Mouse (Mus musculus) hematopoietic stem cell, adult 5-6 weeks (primary cell): ENCODE data around the gene C1qtnf12. TPM values are rescaled to one million over a fixed set of nuclear protein-coding genes. Genes with fewer than 3 reads are reported as not detected.

Source experiments
- ATAC-seq, 2 experiments: fragments of 125-278 bp in 1 of 2; replicated peaks in 1 of 2; 2 replicates each; pipeline ENCODE4 v1.8.0; 2016 to 2017; ENCODE audit warnings: inconsistent platforms in 2 of 2, mild to moderate bottlenecking in 2 of 2, moderate number of reproducible peaks in 2 of 2, low read depth in 1 of 2, moderate TSS enrichment in 1 of 2; ENCODE audit not compliant: low FRiP score in 2 of 2, poor library complexity in 2 of 2, severe bottlenecking in 2 of 2, insufficient read depth in 1 of 2, low TSS enrichment in 1 of 2
- total RNA-seq: library from RNA; stranded (forward); fragments of 172-1452, 232-1000 nt; gene quantifications from 2 replicates; pipeline ENCODE4 v1.2.3, GENCODE M21; 2017

C1qtnf12 gene
- total RNA-seq, 1 experiment from 2014 or later = 36.7 TPM

GRCm38 (mm10) chr4:155991908-155992230, 29.8 kb downstream of the C1qtnf12 start:
- ATAC-seq = no peak

DNA sequence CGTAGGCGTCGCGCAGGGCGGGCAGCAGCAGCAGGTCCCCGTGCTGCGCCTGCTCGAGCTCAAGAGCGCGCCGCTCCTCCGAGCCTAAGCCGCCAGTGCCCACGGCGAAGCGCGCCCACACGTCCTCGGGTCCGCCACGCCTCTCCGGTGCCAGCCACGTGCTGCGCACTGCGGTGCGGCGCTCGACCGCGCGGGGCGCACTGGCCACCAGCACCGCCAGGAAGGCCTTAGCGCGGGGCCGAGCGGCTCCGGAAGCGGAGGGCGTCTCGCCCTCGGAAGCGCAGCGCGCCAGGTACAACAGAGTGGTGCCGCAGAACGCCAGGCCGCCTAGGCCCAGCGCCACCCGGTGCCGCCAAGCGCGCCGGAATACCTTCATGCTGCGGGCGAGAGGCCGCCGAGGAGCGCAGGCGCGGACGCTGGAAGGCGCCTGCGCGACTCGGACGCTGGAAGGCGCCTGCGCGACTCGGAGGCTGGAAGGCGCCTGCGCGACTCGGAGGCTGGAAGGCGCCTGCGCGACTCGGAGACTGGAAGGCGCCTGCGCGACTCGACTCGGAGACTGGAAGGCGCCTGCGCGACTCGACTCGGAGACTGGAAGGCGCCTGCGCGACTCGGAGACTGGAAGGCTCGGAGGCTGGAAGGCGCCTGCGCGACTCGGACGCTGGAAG, 30.3 kb downstream of the C1qtnf12 start, which contains the start of the genes B3galt6 and Sdf4:
TSS of gene B3galt6 (minus strand) at position 409 of the 665 bp plus-strand sequence.
TSS of gene Sdf4 (plus strand) at position 632 of the 665 bp plus-strand sequence.
- ATAC-seq = peak; percentile 77 to 78

DNA sequence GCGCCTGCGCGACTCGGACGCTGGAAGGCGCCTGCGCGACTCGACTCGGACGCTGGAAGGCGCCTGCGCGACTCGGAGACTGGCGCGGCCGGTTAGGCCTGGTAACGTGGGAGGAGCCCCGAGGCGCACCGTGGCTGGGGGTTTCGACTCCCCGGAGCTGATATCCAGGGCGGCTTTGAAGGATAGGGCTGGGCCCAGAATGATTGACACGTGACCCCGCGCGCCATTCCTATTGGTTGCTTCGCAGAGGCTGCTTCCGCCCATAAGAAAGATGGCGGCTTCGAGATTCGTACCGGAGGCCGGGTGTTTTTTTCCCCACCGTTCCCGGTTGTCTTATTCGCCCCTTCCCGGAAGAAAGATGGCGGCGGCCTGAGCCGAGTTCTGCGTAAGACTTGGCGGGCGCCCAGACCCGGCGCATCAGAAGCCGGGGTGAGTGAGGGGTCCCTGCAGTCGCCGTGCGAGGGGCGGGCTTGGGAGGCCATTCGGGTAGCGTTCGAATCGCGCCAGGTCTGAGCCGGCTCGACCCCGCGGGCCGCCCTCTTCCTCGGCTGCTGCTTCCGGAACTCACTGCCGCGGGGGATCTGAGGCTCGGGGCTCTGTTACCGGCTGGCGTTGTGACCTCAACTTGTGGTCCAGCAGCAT, 30.9 kb downstream of the C1qtnf12 start:
- ATAC-seq = peak; percentile 66 to 79

DNA sequence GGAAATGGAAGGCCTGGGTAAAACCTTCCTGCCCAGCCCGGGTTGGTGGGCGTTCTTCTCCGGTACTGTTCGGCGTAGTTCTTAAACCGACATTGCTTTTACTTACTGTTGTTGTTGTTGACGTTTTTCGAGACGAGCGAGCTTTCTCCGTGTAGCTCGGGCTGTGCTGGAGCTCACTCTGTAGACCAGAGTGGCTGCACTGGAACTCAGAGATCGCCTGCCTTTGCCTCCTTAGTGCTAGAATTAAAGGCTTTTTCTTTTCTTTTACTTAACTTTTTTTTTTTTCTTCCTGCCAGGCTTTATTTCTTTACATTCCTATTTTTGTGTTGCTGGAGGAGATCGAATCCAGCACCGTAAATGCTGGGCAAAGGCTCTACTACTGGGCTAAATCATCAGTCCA, 31.5 kb downstream of the C1qtnf12 start:
- no peak for ATAC-seq

DNA sequence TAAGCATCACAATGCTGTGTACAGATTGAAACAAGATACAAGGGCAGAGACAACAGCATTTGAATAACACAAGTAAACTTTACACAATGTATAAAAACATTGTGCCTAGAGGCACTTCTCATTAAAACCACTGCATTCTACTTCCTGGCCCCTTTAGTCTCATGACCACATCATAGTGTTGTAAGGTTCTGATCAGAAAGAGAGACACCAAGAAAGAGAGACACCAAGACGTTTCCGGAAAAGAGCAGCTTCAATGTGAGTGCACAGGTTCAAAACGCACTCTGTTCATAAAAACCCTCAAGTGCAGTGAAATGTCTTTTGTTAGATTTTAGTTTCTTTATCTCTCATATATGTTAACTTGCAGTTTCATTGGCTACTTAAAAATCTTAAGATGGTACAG, 42.0 kb downstream of the C1qtnf12 start:
- no peak for ATAC-seq

DNA sequence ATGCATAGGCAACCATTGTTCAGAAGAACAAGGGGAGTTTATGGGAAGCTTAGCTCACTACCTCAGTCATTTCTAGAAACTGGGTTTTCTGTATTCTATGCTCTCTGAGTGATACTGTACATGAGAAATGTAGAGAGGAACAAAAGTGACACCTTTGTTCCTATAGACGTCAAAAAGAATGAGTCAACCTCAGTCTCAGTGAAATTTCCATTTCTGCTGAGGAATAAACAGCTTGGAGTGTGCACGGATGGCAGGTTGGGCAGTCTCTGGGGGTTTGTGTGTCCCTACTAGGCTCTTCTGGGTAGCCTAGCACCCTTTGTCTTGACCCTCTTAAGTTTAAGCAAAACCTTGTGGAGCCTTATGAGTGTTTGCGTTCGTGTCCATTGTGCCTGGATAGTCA, 46.3 kb downstream of the C1qtnf12 start:
- ATAC-seq = no peak

DNA sequence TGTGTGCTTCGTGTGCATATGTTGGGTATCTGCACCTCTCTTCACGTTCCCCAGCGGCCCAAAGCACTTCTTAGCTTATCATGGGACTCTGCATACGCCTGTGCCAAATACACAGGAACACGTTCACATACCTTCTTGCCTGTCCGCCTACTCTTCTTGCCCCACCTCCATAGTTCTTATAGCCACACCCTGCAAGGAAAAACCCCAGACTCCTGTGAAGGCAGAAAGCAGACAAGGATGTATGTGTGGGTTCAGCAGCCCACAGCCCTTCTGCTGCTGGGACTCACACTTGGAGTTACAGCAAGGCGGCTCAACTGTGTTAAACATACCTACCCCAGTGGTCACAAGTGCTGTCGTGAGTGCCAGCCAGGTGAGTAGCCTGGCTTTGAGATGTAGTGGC, 51.5 kb downstream of the C1qtnf12 start, which contains the start of gene Tnfrsf4:
TSS of gene Tnfrsf4 (plus strand) at position 207 of the 400 bp plus-strand sequence.
- no peak for ATAC-seq

DNA sequence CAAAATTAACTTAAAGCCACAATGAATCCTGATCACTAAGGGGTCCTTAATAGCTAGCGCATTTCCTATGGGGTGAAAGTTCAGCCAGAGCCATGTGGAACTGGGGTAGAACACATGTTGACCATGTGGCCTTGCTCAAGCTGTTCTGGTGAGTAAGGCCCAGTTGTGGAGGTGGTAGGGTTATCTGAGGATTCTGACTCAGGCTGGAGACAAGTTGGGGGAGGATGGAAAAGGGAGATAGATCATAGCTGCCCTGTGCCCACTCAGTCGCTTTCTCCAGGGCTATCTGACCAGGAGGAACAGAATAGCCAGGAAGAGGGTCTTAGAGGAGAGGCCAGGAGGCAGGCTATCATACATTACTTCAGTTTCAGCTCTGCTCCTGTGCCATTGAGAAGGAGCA, 52.3 kb downstream of the C1qtnf12 start:
- ATAC-seq = no peak

Other genes starting within 250 kb of the C1qtnf12 start
- 0.31 and 1.5 TPM in 2 replicates for gene Tmem240, start 227.5 kb upstream of the C1qtnf12 start, total RNA-seq
- gene Atad3a, start 201.2 kb upstream of the C1qtnf12 start, total RNA-seq = 53.7 and 73.8 TPM in 2 replicates
- gene Vwa1, start 187.6 kb upstream of the C1qtnf12 start, total RNA-seq = 0.30 and 0.31 TPM in 2 replicates
- gene Tmem88b, start 176.4 kb upstream of the C1qtnf12 start, total RNA-seq = 0.05 TPM in 1 of 2 replicates, not detected in the other
- gene Ankrd65, start 171.9 kb upstream of the C1qtnf12 start, total RNA-seq = not detected in 2 replicates
- 47.9 and 55.7 TPM in 2 replicates for gene Mrpl20, start 159.4 kb upstream of the C1qtnf12 start, total RNA-seq
- gene Ccnl2, start 149.8 kb upstream of the C1qtnf12 start, total RNA-seq = 120 and 133 TPM in 2 replicates
- gene Aurkaip1, start 131.0 kb upstream of the C1qtnf12 start, total RNA-seq = 93.5 and 114 TPM in 2 replicates
- gene Mxra8, start 122.6 kb upstream of the C1qtnf12 start, total RNA-seq = 1.4 and 13.4 TPM in 2 replicates
- 21.0 and 23.8 TPM in 2 replicates for gene Dvl1, start 114.9 kb upstream of the C1qtnf12 start, total RNA-seq
- gene Tas1r3, start 99.0 kb upstream of the C1qtnf12 start, total RNA-seq = 0.45 and 0.75 TPM in 2 replicates
- gene Cptp, start 92.9 kb upstream of the C1qtnf12 start, total RNA-seq = 7.3 and 8.5 TPM in 2 replicates
- gene Ints11, start 92.8 kb upstream of the C1qtnf12 start, total RNA-seq = 22.6 and 24.8 TPM in 2 replicates
- gene Pusl1, start 70.5 kb upstream of the C1qtnf12 start, total RNA-seq = 23.3 and 26.5 TPM in 2 replicates
- 3.7 and 13.8 TPM in 2 replicates for gene Acap3, start 70.5 kb upstream of the C1qtnf12 start, total RNA-seq
- 80.7 and 104 TPM in 2 replicates for gene Ube2j2, start 18.5 kb upstream of the C1qtnf12 start, total RNA-seq
- 8.6 and 11.8 TPM in 2 replicates for gene B3galt6, start 30.3 kb downstream of the C1qtnf12 start, total RNA-seq
- 151 and 176 TPM in 2 replicates for gene Sdf4, start 30.6 kb downstream of the C1qtnf12 start, total RNA-seq
- gene Tnfrsf4, start 51.5 kb downstream of the C1qtnf12 start, total RNA-seq = 2.3 and 6.6 TPM in 2 replicates
- 14.5 and 33.5 TPM in 2 replicates for gene Tnfrsf18, start 63.8 kb downstream of the C1qtnf12 start, total RNA-seq
- gene Ttll10, start 97.1 kb downstream of the C1qtnf12 start, total RNA-seq = 1.3 TPM in 1 of 2 replicates, not detected in the other
- 35.2 and 42.8 TPM in 2 replicates for gene 9430015G10Rik, start 147.7 kb downstream of the C1qtnf12 start, total RNA-seq
- not detected in 2 replicates for gene Rnf223, start 168.2 kb downstream of the C1qtnf12 start, total RNA-seq
- gene Agrn, start 235.2 kb downstream of the C1qtnf12 start, total RNA-seq = 2.1 and 5.2 TPM in 2 replicates
- gene Isg15, start 238.5 kb downstream of the C1qtnf12 start, total RNA-seq = 4.3 and 6.7 TPM in 2 replicates
- gene AW011738, start 241.0 kb downstream of the C1qtnf12 start, total RNA-seq = 1.9 and 2.6 TPM in 2 replicates